16 mouse cellular contexts compared by ENCODE assay signal in the genomic region with DNA sequence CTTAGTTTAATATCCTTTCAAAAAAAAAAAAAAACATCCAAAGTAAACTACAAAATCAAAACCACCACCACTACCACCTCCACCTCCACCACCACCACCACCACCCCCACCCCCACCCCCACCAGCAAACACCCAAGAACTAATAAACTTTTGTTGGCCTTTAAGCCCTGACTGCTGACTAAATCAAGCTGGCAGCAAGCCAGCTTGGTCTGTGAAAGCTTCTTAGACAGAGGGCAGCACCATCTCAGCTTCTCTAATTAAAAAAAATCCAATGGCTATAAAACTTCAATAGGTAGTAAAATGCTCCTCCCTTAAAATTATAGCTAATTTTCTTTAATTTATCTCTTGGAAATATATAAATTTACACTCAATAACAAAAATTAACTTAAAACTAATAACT.
DNase-seq lines count a peak whose midpoint lies in the region; ATAC-seq and TF ChIP-seq lines count a peak whose summit lies in the region.
"Had no signal": no experiment of that assay in that cellular context is flagged by ENCODE, and none has a peak within 500 bp of the region (broad histone marks: within the 10 kb centered on the region; RNA-seq: fewer than 3 reads in every experiment).

No protein-coding gene starts in this region.

- no peak for ATAC-seq in heart, postnatal 0 days (ENCODE audit: insufficient read depth, low read depth)
- ATAC-seq in heart, embryonic 12.5 days (ENCODE audit: insufficient number of reproducible peaks, low FRiP score), result no peak
- no peak for ATAC-seq in lung, embryonic 14.5 days (ENCODE audit: insufficient read depth)
- ATAC-seq: CD4-positive, CD25-positive, alpha-beta regulatory T cell, adult 4 months; intestine, embryonic 16.5 days had no signal

- no peaks in the 10 kb centered on the region for H3K9me3 ChIP-seq in heart, postnatal 0 days (replicated peaks; ENCODE audit: control insufficient read depth, low read length)
- 0 out of 2 replicates have a peak, but pooled peaks cover 4% of the 10 kb centered on the region for H3K9me3 ChIP-seq in heart, embryonic 12.5 days (replicated peaks)
- no peaks in the 10 kb centered on the region for H3K9me3 ChIP-seq in lung, embryonic 14.5 days (ENCODE audit: low read depth, low read length)
- H3K9me3 ChIP-seq: heart, embryonic 13.5 days; limb, embryonic 12.5 days; neural tube, embryonic 13.5 days; stomach, embryonic 15.5 days had no signal

- H3K4me2 ChIP-seq in heart, postnatal 0 days (ENCODE audit: low read depth, low read length), result no peak overlapping the region
- H3K4me2 ChIP-seq in heart, embryonic 12.5 days, result no peak overlapping the region
- no peak overlapping the region for H3K4me2 ChIP-seq in lung, embryonic 14.5 days
- H3K4me2 ChIP-seq: heart, embryonic 13.5 days; limb, embryonic 12.5 days; neural tube, embryonic 13.5 days; stomach, embryonic 15.5 days had no signal

- H3K4me3 ChIP-seq in heart, postnatal 0 days (ENCODE audit: low read depth, low read length), result no peak overlapping the region
- H3K4me3 ChIP-seq in heart, embryonic 12.5 days, result no peak overlapping the region
- no peak overlapping the region for H3K4me3 ChIP-seq in lung, embryonic 14.5 days (ENCODE audit: low read depth, low read length)
- H3K4me3 ChIP-seq: heart, embryonic 13.5 days; hindbrain, embryonic 10.5 days; limb, embryonic 12.5 days; neural tube, embryonic 13.5 days; stomach, embryonic 15.5 days had no signal

- TF ChIP-seq CTCF in heart, postnatal 0 days (IDR thresholded peaks at IDR 0.05; ENCODE audit: low read depth), result no peak
- no peak for TF ChIP-seq CTCF in lung, embryonic 14.5 days (IDR thresholded peaks at IDR 0.05; ENCODE audit: low read depth)
- no peak for TF ChIP-seq CTCF in brain, embryonic 14.5 days (IDR thresholded peaks at IDR 0.05; ENCODE audit: borderline replicate concordance, extremely low read depth, insufficient read depth, insufficient read length)

- no peaks in the 10 kb centered on the region for H3K4me1 ChIP-seq in heart, postnatal 0 days (ENCODE audit: control insufficient read depth, insufficient read depth)
- 0 out of 2 replicates have a peak, but pooled peaks cover 2% of the 10 kb centered on the region for H3K4me1 ChIP-seq in heart, embryonic 12.5 days (replicated peaks)
- H3K4me1 ChIP-seq in lung, embryonic 14.5 days (ENCODE audit: insufficient read depth), result no peaks in the 10 kb centered on the region
- H3K4me1 ChIP-seq: heart, embryonic 13.5 days; hindbrain, embryonic 10.5 days; limb, embryonic 12.5 days; neural tube, embryonic 13.5 days; stomach, embryonic 15.5 days had no signal

- no peak overlapping the region for H3K9ac ChIP-seq in heart, postnatal 0 days (replicated peaks; ENCODE audit: low read depth, low read length)
- H3K9ac ChIP-seq in heart, embryonic 12.5 days, result no peak overlapping the region
- H3K9ac ChIP-seq in lung, embryonic 14.5 days, result no peak overlapping the region
- H3K9ac ChIP-seq: heart, embryonic 13.5 days; limb, embryonic 12.5 days; neural tube, embryonic 13.5 days; stomach, embryonic 15.5 days had no signal

- no peaks in the 10 kb centered on the region for H3K36me3 ChIP-seq in heart, postnatal 0 days (replicated peaks; ENCODE audit: control insufficient read depth, insufficient read depth, low read length)
- no peaks in the 10 kb centered on the region for H3K36me3 ChIP-seq in heart, embryonic 12.5 days
- no peaks in the 10 kb centered on the region for H3K36me3 ChIP-seq in lung, embryonic 14.5 days (ENCODE audit: insufficient read depth)
- H3K36me3 ChIP-seq: heart, embryonic 13.5 days; hindbrain, embryonic 10.5 days; limb, embryonic 12.5 days; neural tube, embryonic 13.5 days; stomach, embryonic 15.5 days had no signal

- no peak for TF ChIP-seq POLR2A in brain, embryonic 14.5 days (IDR thresholded peaks at IDR 0.05; ENCODE audit: borderline replicate concordance, extremely low read depth, insufficient read depth, insufficient read length, poor library complexity, severe bottlenecking)

- H3K27ac ChIP-seq in heart, postnatal 0 days (ENCODE audit: low read depth), result no peak overlapping the region
- no peak overlapping the region for H3K27ac ChIP-seq in heart, embryonic 12.5 days (ENCODE audit: poor library complexity, severe bottlenecking)
- no peak overlapping the region for H3K27ac ChIP-seq in lung, embryonic 14.5 days (ENCODE audit: low read depth)
- H3K27ac ChIP-seq: heart, embryonic 13.5 days; hindbrain, embryonic 10.5 days; limb, embryonic 12.5 days; macrophage; neural tube, embryonic 13.5 days; stomach, embryonic 15.5 days had no signal

- no peaks in the 10 kb centered on the region for H3K27me3 ChIP-seq in heart, postnatal 0 days (ENCODE audit: control insufficient read depth, insufficient read depth, low read length)
- H3K27me3 ChIP-seq in heart, embryonic 12.5 days (replicated peaks), result no peaks in the 10 kb centered on the region
- no peaks in the 10 kb centered on the region for H3K27me3 ChIP-seq in lung, embryonic 14.5 days (ENCODE audit: insufficient read depth, low read length)
- H3K27me3 ChIP-seq: heart, embryonic 13.5 days; limb, embryonic 12.5 days; neural tube, embryonic 13.5 days; stomach, embryonic 15.5 days had no signal

- TF ChIP-seq EP300 in heart, postnatal 0 days (IDR thresholded peaks at IDR 0.05; ENCODE audit: low read depth), result no peak

- peak; percentile 16 for DNase-seq in heart, postnatal 0 days (ENCODE audit: low spot score)
- peak; percentile 42 for DNase-seq in lung, embryonic 14.5 days
- no peak for DNase-seq in lung, postnatal 25 days (ENCODE audit: low spot score)
- DNase-seq in brain, embryonic 14.5 days (ENCODE audit: low read depth), result peak; percentile 64
- peak; percentile 1 for DNase-seq in retina, postnatal 7 days (ENCODE audit: low read depth, low spot score)
- DNase-seq in T-cell, adult 2 months (ENCODE audit: low spot score), result no peak
- DNase-seq: cerebellum, adult 11 months had no signal

Comparison
In these comparisons a context has a peak if more than half of its experiments do, and no peak if none do; other contexts are left out.
1. DNase-seq: peak in heart, postnatal 0 days (single experiment), lung, embryonic 14.5 days (single experiment), brain, embryonic 14.5 days (single experiment) and retina, postnatal 7 days (single experiment); none in lung, postnatal 25 days (single experiment) and T-cell, adult 2 months (single experiment).